Mouse (Mus musculus): Measurements from ENCODE around the gene 1700014D04Rik. TPM values are rescaled to one million over a fixed set of nuclear protein-coding genes. Genes with fewer than 3 reads are reported as not detected.
A peak's percentile ranks its signal among the peaks of the same experiment; 100 is the strongest.
"Not testable (repeated sequence)": the region's sequence is repeated elsewhere in the genome, so short reads cannot be mapped to it uniquely, and the experiment has no call there.

Gene 1700014D04Rik
- polyA plus RNA-seq, 1 experiment from 2014 or later = 0.06 TPM

DNA sequence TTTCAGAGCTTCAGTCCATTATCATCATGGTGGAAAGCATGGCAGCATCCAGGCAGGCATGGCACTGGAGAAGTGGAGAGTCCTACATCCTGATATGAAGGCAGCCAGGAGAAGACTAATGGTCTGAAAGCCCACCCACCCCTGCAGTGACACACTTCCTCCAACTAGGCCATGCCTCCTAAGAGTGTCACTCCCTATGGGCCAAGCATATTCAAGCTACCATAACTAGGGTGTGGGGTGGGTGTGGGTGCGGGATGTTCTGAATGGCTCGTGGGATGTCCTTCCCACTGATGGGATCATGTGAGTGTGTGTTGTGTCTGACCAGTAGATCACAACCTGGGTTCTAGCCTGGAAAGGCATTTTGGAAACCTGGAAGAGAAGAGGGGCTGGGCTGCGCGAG is 12.6 kb downstream of the 1700014D04Rik start:
- Histone ChIP-seq H3K27ac (no peak overlapping the region), H3K4me3 (no peak overlapping the region), H3K27me3 (0 out of 2 replicates have a peak, but pooled peaks cover 3% of the 10 kb centered on the region), H3K4me2 (replicated peaks) (no peak overlapping the region), H3K9ac (no peak overlapping the region), H3K4me1 (no peaks in the 10 kb centered on the region), H3K9me3 (no peaks in the 10 kb centered on the region), H3K36me3 (no peaks in the 10 kb centered on the region)
- whole genome bisulfite sequencing = 92% methylated on average over 4 of the region's 4 CpGs
- no peak for ATAC-seq (ENCODE audit: low FRiP score, low read depth)

DNA sequence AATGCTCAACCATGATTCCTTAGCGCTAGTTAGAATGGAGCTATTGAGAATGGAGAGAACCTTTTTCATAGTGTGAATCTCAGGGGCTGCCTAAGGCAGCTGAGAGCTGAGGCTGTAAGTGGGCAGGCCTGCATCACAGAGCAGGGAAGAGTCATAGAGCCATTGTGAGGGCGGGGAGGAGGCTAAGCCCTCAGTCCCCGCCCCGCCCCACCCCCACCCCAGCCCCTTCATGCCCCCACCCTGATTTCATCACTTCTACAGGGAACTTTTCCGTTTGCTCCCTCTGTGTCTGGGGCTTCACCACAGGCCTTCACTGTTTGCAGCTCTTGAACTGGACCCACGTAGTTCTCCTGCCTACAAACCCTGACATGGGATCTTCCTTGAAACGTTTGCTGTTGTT is 14.9 kb downstream of the 1700014D04Rik start, which contains the start of gene Spata31d1d:
Gene Spata31d1d (minus strand): TSS at position 101 of the 400 bp plus-strand sequence.
- no peaks in the 10 kb centered on the region for H3K9me3 ChIP-seq
- WGBS = 40% methylated on average over 7 of the region's 7 CpGs
- H3K36me3 ChIP-seq = no peaks in the 10 kb centered on the region
- H3K27ac ChIP-seq = no peak within 1 kb of the TSS
- H3K4me3 ChIP-seq = no peak within 1 kb of the TSS
- H3K4me2 ChIP-seq (replicated peaks) = no peak within 1 kb of the TSS
- 0 out of 2 replicates have a peak, but pooled peaks cover 6% of the 10 kb centered on the region for H3K4me1 ChIP-seq
- H3K27me3 ChIP-seq = 0 out of 2 replicates have a peak, but pooled peaks cover 3% of the 10 kb centered on the region
- no peak for ATAC-seq (ENCODE audit: low FRiP score, low read depth)
- no peak within 1 kb of the TSS for H3K9ac ChIP-seq

DNA sequence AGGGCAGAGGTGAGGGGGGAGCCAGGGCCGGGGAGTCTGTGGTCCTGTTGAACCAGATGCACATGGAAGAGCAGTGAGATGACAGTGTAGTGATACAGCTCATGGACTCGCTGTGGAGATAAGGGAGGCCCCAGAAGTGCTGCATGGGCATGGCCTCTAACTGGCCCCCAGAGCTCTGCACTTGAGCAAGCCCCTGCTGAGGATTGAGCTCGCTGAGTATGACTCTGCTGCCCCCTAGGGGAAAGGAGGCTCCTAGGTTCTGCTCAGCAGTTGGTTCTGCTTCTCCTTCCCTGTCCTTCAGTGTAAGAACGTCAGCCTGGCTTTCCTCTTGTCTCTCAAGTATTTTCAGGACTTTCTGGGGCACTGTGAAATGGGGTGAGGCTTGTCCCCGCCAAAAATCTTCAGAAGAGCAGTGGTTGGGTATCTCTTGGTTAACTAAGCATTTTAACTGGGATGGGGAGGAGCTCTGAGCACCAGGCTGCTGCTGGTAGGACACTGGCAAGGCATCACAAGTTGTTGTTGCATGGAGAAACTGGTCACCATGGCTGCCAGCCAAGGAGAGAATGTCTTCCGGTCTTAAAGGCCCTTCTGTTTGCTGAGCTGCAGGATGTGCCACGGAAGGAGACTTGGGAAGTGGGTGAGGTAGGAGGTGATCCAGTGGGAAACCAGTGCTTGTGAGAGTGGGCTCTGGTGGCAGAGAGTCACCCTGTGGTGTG is 18.0 kb downstream of the 1700014D04Rik start:
- no peaks in the 10 kb centered on the region for H3K9me3 ChIP-seq
- H3K27ac ChIP-seq = no peak overlapping the region
- no peaks in the 10 kb centered on the region for H3K36me3 ChIP-seq
- 35% methylated on average over 7 of the region's 7 CpGs for WGBS
- ATAC-seq (ENCODE audit: low FRiP score, low read depth) = peak; percentile 83
- peaks cover 14% of the 10 kb centered on the region for H3K4me1 ChIP-seq
- no peak overlapping the region for H3K9ac ChIP-seq
- H3K27me3 ChIP-seq = peaks cover 3% of the 10 kb centered on the region; the same call in 1 of the 2 replicates
- no peak overlapping the region for H3K4me2 ChIP-seq (replicated peaks)
- no peak overlapping the region for H3K4me3 ChIP-seq

DNA sequence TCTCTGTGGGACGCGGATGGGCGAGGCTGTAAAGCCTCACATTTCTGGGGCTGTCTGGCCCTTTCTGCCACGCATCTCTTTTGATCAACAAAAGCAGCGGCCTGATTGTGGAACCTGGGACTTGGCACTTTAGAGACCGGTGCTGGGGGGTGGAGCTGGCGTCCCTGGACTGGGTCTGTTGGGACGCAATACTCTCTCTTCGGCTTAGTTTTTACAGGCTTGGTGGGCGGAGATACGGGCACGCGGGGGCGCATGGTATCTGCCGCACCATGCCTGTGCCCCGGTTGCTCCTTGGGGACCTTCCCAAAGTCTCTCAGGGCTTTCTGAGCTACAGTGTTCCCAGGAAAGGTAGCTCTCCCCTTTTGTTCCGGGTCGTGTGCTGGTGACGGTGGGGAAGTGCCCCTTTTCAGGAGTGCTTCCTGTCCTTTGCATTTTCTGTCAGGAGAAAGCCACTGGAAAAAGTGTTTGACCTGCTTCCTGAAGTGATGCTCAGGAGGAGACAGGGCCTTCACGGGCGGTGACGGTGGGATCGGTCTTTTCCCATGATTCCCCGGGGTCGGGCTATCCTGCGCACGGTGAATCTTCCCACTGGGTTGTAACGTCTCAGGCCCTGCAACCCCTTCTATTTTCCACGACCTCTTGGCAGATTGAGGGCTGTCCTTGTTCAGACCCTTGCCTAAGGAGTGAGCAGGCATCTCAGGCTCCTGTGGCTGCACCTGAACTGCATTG is 20.2 kb downstream of the 1700014D04Rik start:
- Histone ChIP-seq H3K4me2 (replicated peaks) (peak overlapping the region; percentile 57), H3K9ac (peak overlapping the region; percentile 39; the same call in 1 of the 2 replicates), H3K9me3 (no peaks in the 10 kb centered on the region), H3K4me1 (peaks cover 14% of the 10 kb centered on the region), H3K36me3 (no peaks in the 10 kb centered on the region), H3K27ac (no peak overlapping the region), H3K27me3 (peaks cover 3% of the 10 kb centered on the region; the same call in 1 of the 2 replicates), H3K4me3 (peak overlapping the region; percentile 25)
- 22% methylated on average over 29 of the region's 29 CpGs for WGBS
- no peak for ATAC-seq (ENCODE audit: low FRiP score, low read depth)

DNA sequence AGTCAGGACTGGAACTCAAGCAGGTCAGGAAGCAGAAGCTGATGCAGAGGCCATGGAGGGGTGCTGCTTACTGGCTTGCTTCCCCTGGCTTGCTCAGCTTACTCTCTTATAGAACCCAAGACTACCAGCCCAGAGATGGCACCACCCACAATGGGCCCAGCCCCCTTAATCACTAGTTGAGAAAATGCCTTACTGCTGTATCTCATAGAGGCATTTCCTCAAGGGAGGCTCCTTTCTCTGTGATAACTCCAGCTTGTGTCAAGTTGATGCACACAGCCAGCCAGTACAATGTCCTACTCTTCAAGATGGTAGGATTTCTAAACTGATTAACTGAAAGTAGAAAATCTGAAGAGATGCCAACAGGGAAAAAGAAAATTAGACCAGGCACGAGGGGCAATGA is 24.5 kb downstream of the 1700014D04Rik start:
- H3K27ac ChIP-seq; H3K4me3 ChIP-seq; H3K4me2 ChIP-seq (replicated peaks); H3K9ac ChIP-seq; H3K9me3 ChIP-seq; H3K36me3 ChIP-seq; H3K27me3 ChIP-seq; ATAC-seq (ENCODE audit: low FRiP score, low read depth): not testable (repeated sequence)
- peaks cover 18% of the 10 kb centered on the region for H3K4me1 ChIP-seq
- 78% methylated on average over 1 of the region's 1 CpGs for WGBS

DNA sequence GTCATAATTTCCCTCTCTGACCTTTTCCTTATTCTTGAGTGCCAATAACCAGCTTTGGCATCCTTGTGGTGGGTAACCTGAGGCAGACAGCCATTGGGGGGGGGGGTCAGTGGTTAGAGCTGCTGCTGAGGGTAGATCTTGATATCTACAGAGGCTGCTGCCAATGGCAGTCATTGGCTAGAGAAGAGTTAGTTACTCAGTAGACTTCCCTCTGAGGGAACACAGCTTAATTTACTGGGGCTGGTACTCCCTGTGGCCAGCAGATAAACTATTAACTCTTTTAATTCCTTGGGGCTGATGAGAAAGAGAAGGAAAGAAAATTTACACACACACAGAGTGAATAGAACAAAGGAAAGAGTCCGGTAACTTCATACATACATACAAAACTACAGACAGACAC is 27.1 kb downstream of the 1700014D04Rik start:
- Histone ChIP-seq H3K9ac (no peak overlapping the region), H3K4me2 (replicated peaks) (no peak overlapping the region), H3K9me3 (no peaks in the 10 kb centered on the region), H3K4me1 (peaks cover 8% of the 10 kb centered on the region), H3K4me3 (no peak overlapping the region), H3K36me3 (no peaks in the 10 kb centered on the region), H3K27me3 (no peaks in the 10 kb centered on the region), H3K27ac (no peak overlapping the region)
- no peak for ATAC-seq (ENCODE audit: low FRiP score, low read depth)
- WGBS = 94% methylated on average over 1 of the region's 1 CpGs

DNA sequence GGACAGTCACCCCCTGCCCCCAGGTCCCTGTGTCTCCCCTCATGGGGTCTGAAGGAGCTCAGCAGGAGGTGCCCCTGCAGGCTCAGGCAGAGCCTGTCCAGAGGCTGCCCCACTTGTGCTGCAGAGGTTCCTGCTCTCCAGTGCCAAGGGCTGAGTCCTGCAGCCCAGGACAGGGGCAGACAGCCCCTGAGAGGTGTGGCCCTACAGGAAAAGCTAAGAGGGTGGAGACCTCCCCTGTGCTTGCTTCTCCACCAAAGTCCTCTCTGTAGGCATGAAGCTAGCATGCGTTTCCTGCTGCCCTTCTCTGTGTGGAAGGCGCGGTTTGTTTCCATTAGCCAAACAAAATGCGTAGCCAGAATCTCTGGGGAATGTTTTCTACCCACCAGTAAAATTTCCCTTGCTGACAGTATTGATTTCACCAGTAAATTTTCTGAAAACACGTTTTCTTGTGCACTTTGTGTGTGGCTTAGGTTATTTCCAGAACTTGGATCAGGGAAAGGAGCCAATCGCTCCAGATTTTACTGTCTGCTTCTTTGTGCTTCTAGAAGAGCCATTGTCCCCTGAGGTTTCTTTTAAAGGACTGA is 27.6 kb downstream of the 1700014D04Rik start:
- H3K4me1 ChIP-seq; H3K4me3 ChIP-seq; H3K9ac ChIP-seq; H3K27me3 ChIP-seq; H3K4me2 ChIP-seq (replicated peaks); H3K36me3 ChIP-seq; ATAC-seq (ENCODE audit: low FRiP score, low read depth); H3K27ac ChIP-seq; H3K9me3 ChIP-seq: not testable (repeated sequence)
- WGBS = 25% methylated on average over 6 of the region's 6 CpGs

DNA sequence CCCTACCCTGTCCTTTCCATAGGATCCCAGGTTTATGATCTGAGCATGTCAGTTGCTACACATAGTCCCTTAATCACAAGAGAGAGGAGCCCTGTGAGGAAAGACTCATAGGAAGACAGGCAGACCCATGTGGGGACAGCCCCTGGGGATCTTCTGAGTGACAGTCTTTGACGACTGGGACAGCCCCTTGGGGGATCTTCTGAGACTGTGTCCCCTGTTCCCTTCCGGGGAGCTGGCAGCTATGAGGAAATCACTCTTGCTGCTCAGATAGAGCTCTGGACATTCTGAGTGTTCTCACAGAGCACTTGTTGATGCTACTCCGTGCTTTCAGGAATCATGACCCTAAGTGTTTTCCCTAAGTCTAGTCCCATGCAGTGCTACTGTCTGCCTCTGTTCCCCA is 32.8 kb downstream of the 1700014D04Rik start:
- 45% methylated on average over 3 of the region's 3 CpGs for WGBS
- ATAC-seq (ENCODE audit: low FRiP score, low read depth) = no peak
- no peaks in the 10 kb centered on the region for H3K4me1 ChIP-seq
- no peak overlapping the region for H3K9ac ChIP-seq
- no peak overlapping the region for H3K27ac ChIP-seq
- H3K4me3 ChIP-seq = no peak overlapping the region
- H3K4me2 ChIP-seq (replicated peaks) = no peak overlapping the region
- no peaks in the 10 kb centered on the region for H3K36me3 ChIP-seq
- H3K27me3 ChIP-seq = no peaks in the 10 kb centered on the region
- H3K9me3 ChIP-seq = no peaks in the 10 kb centered on the region

DNA sequence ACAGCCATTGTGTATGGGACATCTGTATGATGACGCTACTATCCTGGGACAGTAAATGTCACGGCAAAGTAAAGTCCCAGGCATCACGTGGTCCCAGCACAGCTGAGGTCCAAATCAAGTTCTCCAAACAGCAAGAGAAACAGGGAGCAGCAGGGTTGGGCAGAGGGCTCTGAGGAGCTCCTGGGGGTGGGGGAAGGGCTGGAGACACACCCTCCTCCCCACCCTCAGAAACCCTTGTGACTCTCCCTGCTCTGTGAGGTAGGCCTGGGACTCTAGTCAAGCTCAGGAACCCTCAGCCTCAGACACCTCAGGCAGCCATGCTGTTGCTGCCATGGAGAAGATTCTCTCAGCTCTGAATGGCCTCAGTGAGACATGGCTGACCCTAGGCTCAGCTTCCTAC is 34.6 kb downstream of the 1700014D04Rik start, which contains the start of gene Spata31d1b:
Gene Spata31d1b (plus strand): TSS at position 301 of the 400 bp plus-strand sequence.
- not testable (repeated sequence) for H3K4me1 ChIP-seq; ATAC-seq (ENCODE audit: low FRiP score, low read depth); H3K4me2 ChIP-seq (replicated peaks); H3K9me3 ChIP-seq; H3K4me3 ChIP-seq; H3K36me3 ChIP-seq; H3K9ac ChIP-seq; H3K27ac ChIP-seq; H3K27me3 ChIP-seq
- 75% methylated on average over 3 of the region's 3 CpGs for WGBS

DNA sequence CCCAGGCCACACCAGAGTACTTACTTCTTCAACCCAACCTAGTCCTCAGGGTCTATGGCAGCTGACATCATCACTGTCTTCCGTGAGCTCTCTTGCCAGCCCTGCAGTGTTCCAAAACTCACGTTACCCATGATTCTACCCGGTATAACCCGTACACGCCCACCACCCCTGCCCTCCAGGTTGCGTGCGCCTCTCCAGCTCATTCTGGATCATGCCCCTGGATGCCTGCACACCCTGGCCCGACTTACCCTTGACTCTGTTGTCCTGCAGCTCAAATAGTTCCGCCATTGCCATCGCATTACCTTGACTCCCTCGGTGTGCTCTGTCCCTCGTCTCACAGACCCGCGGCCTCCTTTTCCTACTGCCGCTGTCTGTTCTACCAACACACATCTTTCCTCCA is 36.3 kb downstream of the 1700014D04Rik start, which contains the start of gene Spata31d1a:
Gene Spata31d1a (minus strand): TSS at position 101 of the 400 bp plus-strand sequence.
- no peaks in the 10 kb centered on the region for H3K4me1 ChIP-seq
- no peaks in the 10 kb centered on the region for H3K27me3 ChIP-seq
- no peaks in the 10 kb centered on the region for H3K36me3 ChIP-seq
- no peak for ATAC-seq (ENCODE audit: low FRiP score, low read depth)
- H3K4me3 ChIP-seq = no peak within 1 kb of the TSS
- no peak within 1 kb of the TSS for H3K27ac ChIP-seq
- no peak within 1 kb of the TSS for H3K9ac ChIP-seq
- 87% methylated on average over 15 of the region's 15 CpGs for WGBS
- no peak within 1 kb of the TSS for H3K4me2 ChIP-seq (replicated peaks)
- no peaks in the 10 kb centered on the region for H3K9me3 ChIP-seq

DNA sequence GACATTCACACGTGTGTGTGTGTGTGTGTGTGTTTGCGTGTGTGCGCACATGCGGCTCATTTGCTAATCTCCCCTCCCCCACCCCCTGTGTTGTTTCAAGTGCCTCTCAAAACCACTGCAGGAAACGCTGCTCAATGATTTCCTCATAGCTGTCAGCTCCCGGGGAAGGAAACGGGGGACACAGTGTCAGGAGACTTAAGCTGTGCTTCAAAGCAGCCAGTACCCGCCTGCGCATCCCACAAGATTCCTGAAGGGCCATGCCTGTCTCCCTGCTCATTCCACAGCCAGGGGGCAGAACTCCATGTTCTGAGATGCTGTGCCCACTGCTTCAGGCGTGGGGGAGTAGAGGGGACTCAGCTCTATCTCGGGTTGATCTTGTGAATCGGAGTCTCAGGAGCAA is 42.0 kb downstream of the 1700014D04Rik start:
- Histone ChIP-seq H3K36me3 (no peaks in the 10 kb centered on the region), H3K9ac (no peak overlapping the region), H3K4me1 (no peaks in the 10 kb centered on the region), H3K27ac (no peak overlapping the region), H3K27me3 (no peaks in the 10 kb centered on the region), H3K4me3 (no peak overlapping the region), H3K9me3 (no peaks in the 10 kb centered on the region), H3K4me2 (replicated peaks) (no peak overlapping the region)
- 57% methylated on average over 12 of the region's 12 CpGs for WGBS
- no peak for ATAC-seq (ENCODE audit: low FRiP score, low read depth)

DNA sequence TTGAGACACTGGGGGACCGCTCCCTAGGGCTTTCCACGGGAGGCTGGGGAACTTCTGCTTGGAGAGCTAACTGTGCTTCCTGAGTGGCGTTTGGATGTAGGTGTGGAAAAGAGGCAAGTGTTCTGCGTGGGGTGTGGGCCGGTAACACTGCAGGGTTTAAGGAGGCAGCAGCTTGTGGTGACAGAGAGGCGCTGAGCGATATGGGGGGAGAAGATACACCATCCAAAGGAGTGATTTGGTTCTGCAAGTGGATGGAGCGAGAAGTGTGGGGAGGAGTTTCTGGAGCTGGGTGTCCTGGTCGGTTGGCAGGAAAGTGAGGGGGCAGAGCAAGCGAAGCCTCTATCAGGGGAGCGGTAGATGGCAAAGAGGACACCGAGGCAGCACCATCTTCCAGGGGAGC is 43.0 kb downstream of the 1700014D04Rik start:
- Histone ChIP-seq H3K27me3 (no peaks in the 10 kb centered on the region), H3K4me2 (replicated peaks) (no peak overlapping the region), H3K4me3 (no peak overlapping the region), H3K36me3 (no peaks in the 10 kb centered on the region), H3K27ac (no peak overlapping the region), H3K9ac (no peak overlapping the region), H3K4me1 (no peaks in the 10 kb centered on the region), H3K9me3 (no peaks in the 10 kb centered on the region)
- WGBS = 86% methylated on average over 12 of the region's 12 CpGs
- no peak for ATAC-seq (ENCODE audit: low FRiP score, low read depth)
